8 mouse cellular contexts compared by ENCODE assay signal in the genomic region with DNA sequence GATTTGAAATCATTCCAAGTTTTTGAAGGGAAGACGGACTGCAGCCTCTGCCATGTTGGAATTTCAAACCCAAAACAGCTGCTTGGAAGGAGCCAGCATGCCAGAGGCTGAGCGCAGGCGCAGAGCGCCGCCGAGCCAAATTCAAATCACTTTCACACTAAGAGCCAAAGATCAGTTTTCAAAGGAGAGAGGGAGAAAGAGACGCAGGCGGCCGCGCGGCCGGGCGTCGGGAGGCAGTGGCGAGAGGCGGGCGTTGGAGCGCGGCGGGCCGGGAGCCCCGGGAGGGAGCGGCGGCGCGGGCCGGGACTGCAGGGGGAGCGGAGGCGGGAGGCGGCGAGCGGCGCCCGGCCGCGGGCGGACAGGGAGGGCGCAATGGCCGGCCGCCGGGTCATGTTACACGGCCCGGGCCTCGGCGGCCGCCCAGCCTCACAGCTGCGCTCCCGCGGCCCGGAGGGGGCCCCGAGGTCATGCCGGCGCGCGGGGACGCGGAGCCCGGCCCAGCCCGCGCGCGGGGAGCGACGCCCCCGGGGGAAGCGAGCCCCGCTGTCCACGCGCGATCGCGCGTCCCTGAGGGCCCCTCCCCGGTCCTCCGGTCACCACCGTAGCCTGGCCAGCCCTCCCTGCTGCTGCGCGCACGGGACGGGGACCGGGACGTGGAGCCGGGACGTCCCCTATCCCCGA. TPM values are rescaled to one million over a fixed set of nuclear protein-coding genes. Genes with fewer than 3 reads are reported as not detected.
DNase-seq lines count a peak whose midpoint lies in the region; ATAC-seq and TF ChIP-seq lines count a peak whose summit lies in the region.

A gene (minus strand): TSS at position 102 of the 681 bp plus-strand sequence.

- H3K79me2 ChIP-seq in myocyte (ENCODE audit: control insufficient read depth, insufficient read depth), result no peaks in the 10 kb centered on the region

- under 1% methylated on average over 57 of the region's 85 CpGs for WGBS in heart, embryonic 11.5 days (ENCODE audit: insufficient replicate concordance)
- under 1% methylated on average over 76 of the region's 85 CpGs for WGBS in kidney, embryonic 15.5 days
- under 1% methylated on average over 41 of the region's 85 CpGs for WGBS in limb, embryonic 15.5 days

- TF ChIP-seq POLR2A in myocyte (IDR thresholded peaks at IDR 0.05; ENCODE audit: insufficient read length, low read depth), result no peak
- TF ChIP-seq POLR2A in testis, adult 2 months (IDR thresholded peaks at IDR 0.05; ENCODE audit: control insufficient read depth, low read depth, low read length), result no peak

- H3K27me3 ChIP-seq in heart, embryonic 11.5 days (ENCODE audit: control insufficient read depth, insufficient read depth, low read length), result no peaks in the 10 kb centered on the region
- no peaks in the 10 kb centered on the region for H3K27me3 ChIP-seq in kidney, embryonic 15.5 days
- H3K27me3 ChIP-seq in limb, embryonic 15.5 days, result no peaks in the 10 kb centered on the region
- H3K27me3 ChIP-seq in myocyte (ENCODE audit: control insufficient read depth, insufficient read depth, insufficient read length), result no peaks in the 10 kb centered on the region
- no peaks in the 10 kb centered on the region for H3K27me3 ChIP-seq in testis, adult 2 months (ENCODE audit: control insufficient read depth, insufficient read depth, low read length)

- no peak for TF ChIP-seq CTCF in testis, adult 2 months (IDR thresholded peaks at IDR 0.05; ENCODE audit: control insufficient read depth, insufficient read depth, insufficient replicate concordance, low read depth, low read length)

- peak within 1 kb of the TSS; percentile 98 for H3K27ac ChIP-seq in heart, embryonic 11.5 days (ENCODE audit: low read depth, low read length)
- H3K27ac ChIP-seq in kidney, embryonic 15.5 days, result peak within 1 kb of the TSS; percentile 98
- H3K27ac ChIP-seq in limb, embryonic 15.5 days, result peak within 1 kb of the TSS; percentile 92
- no peak within 1 kb of the TSS for H3K27ac ChIP-seq in testis, adult 2 months (ENCODE audit: control insufficient read depth, insufficient read depth, low read depth, low read length)

- peak within 1 kb of the TSS; percentile 11 for H3ac ChIP-seq in myocyte (ENCODE audit: control insufficient read depth, insufficient read length)

- H3K4me1 ChIP-seq in heart, embryonic 11.5 days (ENCODE audit: control insufficient read depth, insufficient read depth, low read length), result no peaks in the 10 kb centered on the region; the same call in 1 of the 2 replicates
- H3K4me1 ChIP-seq in kidney, embryonic 15.5 days, result peaks cover 10% of the 10 kb centered on the region; the same call in 1 of the 2 replicates
- H3K4me1 ChIP-seq in limb, embryonic 15.5 days, result peaks cover 10% of the 10 kb centered on the region
- H3K4me1 ChIP-seq in testis, adult 2 months (ENCODE audit: control insufficient read depth, insufficient read depth, low read length), result peaks cover 6% of the 10 kb centered on the region

- ATAC-seq in heart, embryonic 11.5 days (replicated peaks; ENCODE audit: insufficient number of reproducible peaks, low FRiP score, low TSS enrichment), result peak; percentile 85
- peak; percentile 96 for ATAC-seq in kidney, embryonic 15.5 days (replicated peaks; ENCODE audit: low FRiP score)
- peak; percentile 84 for ATAC-seq in limb, embryonic 15.5 days (ENCODE audit: insufficient number of reproducible peaks, low FRiP score, low TSS enrichment, low read depth)

- H3K4me2 ChIP-seq in heart, embryonic 11.5 days, result peak within 1 kb of the TSS; percentile 67
- H3K4me2 ChIP-seq in kidney, embryonic 15.5 days, result peak within 1 kb of the TSS; percentile 91
- H3K4me2 ChIP-seq in limb, embryonic 15.5 days, result peak within 1 kb of the TSS; percentile 84
- H3K4me2 ChIP-seq in myocyte (ENCODE audit: low read depth), result peak within 1 kb of the TSS; percentile 78

- H3K9me3 ChIP-seq in heart, embryonic 11.5 days (replicated peaks; ENCODE audit: control insufficient read depth, low read length), result no peaks in the 10 kb centered on the region
- H3K9me3 ChIP-seq in kidney, embryonic 15.5 days (replicated peaks), result no peaks in the 10 kb centered on the region
- no peaks in the 10 kb centered on the region for H3K9me3 ChIP-seq in limb, embryonic 15.5 days

- peak; percentile 7 to 13 for DNase-seq in spleen, adult 18-20 months
- no peak for DNase-seq in spleen, adult 12 weeks (ENCODE audit: low spot score)
- DNase-seq in fibroblast of lung, adult 2 months (ENCODE audit: low read depth), result peak; percentile 80

- H3K4me3 ChIP-seq in heart, embryonic 11.5 days (ENCODE audit: low read depth, low read length), result peak within 1 kb of the TSS; percentile 80
- H3K4me3 ChIP-seq in kidney, embryonic 15.5 days (replicated peaks), result peak within 1 kb of the TSS; percentile 75
- H3K4me3 ChIP-seq in limb, embryonic 15.5 days, result peak within 1 kb of the TSS; percentile 73
- peak within 1 kb of the TSS; percentile 21 for H3K4me3 ChIP-seq in myocyte
- peak within 1 kb of the TSS; percentile 79 for H3K4me3 ChIP-seq in testis, adult 2 months (ENCODE audit: control insufficient read depth, low read depth, low read length)

- peak within 1 kb of the TSS; percentile 95 for H3K9ac ChIP-seq in heart, embryonic 11.5 days (ENCODE audit: low read depth, low read length)
- peak within 1 kb of the TSS; percentile 85 for H3K9ac ChIP-seq in kidney, embryonic 15.5 days
- peak within 1 kb of the TSS; percentile 75 for H3K9ac ChIP-seq in limb, embryonic 15.5 days

- no peaks in the 10 kb centered on the region for H3K36me3 ChIP-seq in heart, embryonic 11.5 days (ENCODE audit: control insufficient read depth, insufficient read depth, low read length)
- H3K36me3 ChIP-seq in kidney, embryonic 15.5 days, result no peaks in the 10 kb centered on the region
- no peaks in the 10 kb centered on the region for H3K36me3 ChIP-seq in limb, embryonic 15.5 days
- no peaks in the 10 kb centered on the region for H3K36me3 ChIP-seq in myocyte (ENCODE audit: control insufficient read depth, insufficient read depth)
- H3K36me3 ChIP-seq in testis, adult 2 months (ENCODE audit: control insufficient read depth, insufficient read depth, low read length), result no peaks in the 10 kb centered on the region

TF ChIP-seq in myocyte, 11 proteins besides CTCF, POLR2A, EP300 and RAD21:
- TF ChIP-seq MYOD1 (IDR thresholded peaks at IDR 0.05; ENCODE audit: control insufficient read depth in 1 of 3, insufficient read length in 2 of 3, low read depth in 2 of 3) (peak in 1 of 3 experiments; percentile 26), MYOG (IDR thresholded peaks at IDR 0.05; ENCODE audit: control insufficient read depth in 1 of 3, insufficient read depth in 1 of 3, insufficient read length in 2 of 3, low read depth in 2 of 3) (peak in 2 of 3 experiments; percentile 5 to 34), USF1 (IDR thresholded peaks at IDR 0.05; ENCODE audit: low read depth) (no peak), E2F4 (IDR thresholded peaks at IDR 0.05; ENCODE audit: insufficient read depth) (peak; percentile 57)

RNA-seq across cellular contexts. Expression of the gene that starts here (rescaled TPM):
- 11.8 and 11.9 TPM in 2 replicates for polyA plus RNA-seq in heart, embryonic 11.5 days (2014; fragmentation: Nextera tagmentation; extraction: Ambion mirVana)
- 7.9 and 8.8 TPM in 2 replicates for polyA plus RNA-seq in kidney, embryonic 15.5 days (2015; fragmentation: Nextera tagmentation; extraction: Ambion mirVana)
- 2.0 and 3.6 TPM in 2 replicates for polyA plus RNA-seq in limb, embryonic 15.5 days (2015; fragmentation: Nextera tagmentation; extraction: Ambion mirVana)
- polyA plus RNA-seq in myocyte (2012; fragmentation: generic; extraction: Trizol), result 0.01 TPM
- 0.05 and 0.07 TPM in 2 replicates for polyA plus RNA-seq in testis, adult 2 months (2012; rRNA removed)

Comparison
In these comparisons a context has a peak if more than half of its experiments do, and no peak if none do; other contexts are left out.
1. H3K4me3 ChIP-seq: peak in every context shown above with its lines; median percentile 80 in heart, embryonic 11.5 days; 79 in testis, adult 2 months; 75 in kidney, embryonic 15.5 days; 73 in limb, embryonic 15.5 days; 21 in myocyte.